Comparison of ENCODE assay signal across 14 mouse cellular contexts in the genomic region with DNA sequence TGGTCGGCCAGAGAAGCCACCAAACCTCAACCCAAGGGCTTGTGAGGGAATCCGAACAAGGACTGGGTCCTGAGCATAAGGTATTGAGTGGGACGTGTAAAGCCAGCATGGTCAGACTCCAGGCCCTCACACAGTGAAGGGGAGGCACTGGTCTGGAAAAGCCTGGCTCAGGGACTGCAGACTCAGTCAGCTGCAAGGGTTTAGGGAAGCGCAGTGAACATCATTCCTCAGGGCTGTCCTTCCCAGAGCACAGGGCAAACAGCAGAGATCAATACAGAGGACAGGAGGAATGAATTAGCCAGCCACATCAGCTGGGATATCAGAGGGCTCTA.
DNase-seq lines count a peak whose midpoint lies in the region; ATAC-seq lines count a peak whose summit lies in the region.
"Had no signal": no experiment of that assay in that cellular context is flagged by ENCODE, and none has a peak within 500 bp of the region (broad histone marks: within the 10 kb centered on the region; RNA-seq: fewer than 3 reads in every experiment).

No protein-coding gene starts in this region.

- ATAC-seq in heart, embryonic 15.5 days (replicated peaks; ENCODE audit: insufficient number of reproducible peaks, insufficient read depth, low FRiP score, low read depth), result no peak
- no peak for ATAC-seq in neural tube, embryonic 15.5 days (ENCODE audit: low FRiP score)
- ATAC-seq: midbrain, embryonic 13.5 days had no signal

- intact Hi-C loops in heart, postnatal 36 days (cut with DNase I), result loop anchor here (5.0 kb wide), 2 partner anchors 189 to 344 kb away; no protein-coding TSS in a partner anchor

- H3K36me3 ChIP-seq in heart, embryonic 15.5 days, result no peaks in the 10 kb centered on the region
- H3K36me3 ChIP-seq in neural tube, embryonic 15.5 days, result no peaks in the 10 kb centered on the region
- H3K36me3 ChIP-seq: forebrain, embryonic 12.5 days; midbrain, embryonic 13.5 days had no signal

- H3K27me3 ChIP-seq in heart, embryonic 15.5 days, result no peaks in the 10 kb centered on the region
- no peaks in the 10 kb centered on the region for H3K27me3 ChIP-seq in neural tube, embryonic 15.5 days (replicated peaks)
- H3K27me3 ChIP-seq: forebrain, embryonic 12.5 days; midbrain, embryonic 13.5 days had no signal

- peaks cover 42% of the 10 kb centered on the region for H3K4me1 ChIP-seq in heart, embryonic 15.5 days (replicated peaks)
- peaks cover 15% of the 10 kb centered on the region for H3K4me1 ChIP-seq in neural tube, embryonic 15.5 days

- peak; percentile 12 to 14 for DNase-seq in cerebellum, postnatal 10 days
- no peak for DNase-seq in cerebellum, adult 8-10 months
- DNase-seq in heart, postnatal 36 days, result no peak
- peak; percentile 27 for DNase-seq in neural tube, embryonic 10.5 days (ENCODE audit: extremely low spot score, low spot score)
- DNase-seq in urinary bladder, adult 2 months (ENCODE audit: low spot score), result no peak
- DNase-seq in cerebellum, adult 9-11 months, result no peak
- DNase-seq: adrenal gland, postnatal 25 days; gastrocnemius, postnatal 10 days; kidney, adult 8-10 months; lung, postnatal 10 days had no signal

- no peak overlapping the region for H3K4me3 ChIP-seq in heart, embryonic 15.5 days
- no peak overlapping the region for H3K4me3 ChIP-seq in neural tube, embryonic 15.5 days (replicated peaks)
- H3K4me3 ChIP-seq: forebrain, embryonic 12.5 days; midbrain, embryonic 13.5 days had no signal

- H3K27ac ChIP-seq in heart, embryonic 15.5 days, result 0 out of 2 replicates have a peak overlapping the region, but pooled peaks have one; percentile 29
- H3K27ac ChIP-seq in neural tube, embryonic 15.5 days (replicated peaks), result no peak overlapping the region
- H3K27ac ChIP-seq: forebrain, embryonic 12.5 days; midbrain, embryonic 13.5 days had no signal

- no peak overlapping the region for H3K9ac ChIP-seq in heart, embryonic 15.5 days
- no peak overlapping the region for H3K9ac ChIP-seq in neural tube, embryonic 15.5 days (replicated peaks)
- H3K9ac ChIP-seq: forebrain, embryonic 12.5 days; midbrain, embryonic 13.5 days had no signal

- 47% methylated on average over 4 of the region's 4 CpGs for WGBS in heart, embryonic 15.5 days
- 31% methylated on average over 4 of the region's 4 CpGs for WGBS in neural tube, embryonic 15.5 days

- H3K4me2 ChIP-seq in heart, embryonic 15.5 days, result no peak overlapping the region
- no peak overlapping the region for H3K4me2 ChIP-seq in neural tube, embryonic 15.5 days
- H3K4me2 ChIP-seq: forebrain, embryonic 12.5 days; midbrain, embryonic 13.5 days had no signal

- H3K9me3 ChIP-seq in heart, embryonic 15.5 days (replicated peaks), result no peaks in the 10 kb centered on the region
- H3K9me3 ChIP-seq in neural tube, embryonic 15.5 days (replicated peaks), result no peaks in the 10 kb centered on the region
- H3K9me3 ChIP-seq: forebrain, embryonic 12.5 days; midbrain, embryonic 13.5 days had no signal

Comparison
In these comparisons a context has a peak if more than half of its experiments do, and no peak if none do; other contexts are left out.
1. DNase-seq: peak in cerebellum, postnatal 10 days (2 of 2) and neural tube, embryonic 10.5 days (single experiment); none in cerebellum, adult 8-10 months (single experiment), heart, postnatal 36 days (0 of 2), urinary bladder, adult 2 months (single experiment) and cerebellum, adult 9-11 months (single experiment).